Mouse (Mus musculus) testis, postnatal 14 days (tissue): ENCODE results near the gene Fcnb.

Source experiments
- DNase-seq: peaks from one replicate; pipeline ENCODE4 v3.0.0; 2021; ENCODE audit warnings: low spot score

Gene Fcnb

GRCm38 (mm10) chr2:28086112-28086511, 1.4 kb upstream of the Fcnb start:
- no peak for DNase-seq

- DNase-seq: no peak
Measured at GRCm38 (mm10) chr2:28075616-28076187, 9.0 kb downstream of the Fcnb start.

GRCm38 (mm10) chr2:28068537-28068878, 16.2 kb downstream of the Fcnb start:
- DNase-seq: no peak

- no peak for DNase-seq
Measured at GRCm38 (mm10) chr2:28067821-28068536, 16.7 kb downstream of the Fcnb start.

GRCm38 (mm10) chr2:28067175-28067574, 17.5 kb downstream of the Fcnb start:
- DNase-seq: no peak

GRCm38 (mm10) chr2:28066686-28067085, 18.0 kb downstream of the Fcnb start:
- no peak for DNase-seq

- DNase-seq: no peak
Measured at GRCm38 (mm10) chr2:28065081-28065651, 19.5 kb downstream of the Fcnb start.

- no peak for DNase-seq
Measured at GRCm38 (mm10) chr2:28064339-28065080, 20.2 kb downstream of the Fcnb start.

- DNase-seq: no peak
Measured at GRCm38 (mm10) chr2:28063711-28064338, 20.9 kb downstream of the Fcnb start.

- no peak for DNase-seq
Measured at GRCm38 (mm10) chr2:28059922-28060321, 24.8 kb downstream of the Fcnb start.

GRCm38 (mm10) chr2:28047092-28047491, 37.6 kb downstream of the Fcnb start:
- DNase-seq: no peak

- no peak for DNase-seq
Measured at GRCm38 (mm10) chr2:28046311-28046710, 38.4 kb downstream of the Fcnb start.

- no peak for DNase-seq
Measured at GRCm38 (mm10) chr2:28044920-28045598, 39.6 kb downstream of the Fcnb start.

- no peak for DNase-seq
Measured at GRCm38 (mm10) chr2:28040466-28040865, 44.2 kb downstream of the Fcnb start.

- DNase-seq: no peak
Measured at GRCm38 (mm10) chr2:28039647-28040325, 44.9 kb downstream of the Fcnb start.

- DNase-seq: no peak
Measured at GRCm38 (mm10) chr2:28038391-28039096, 46.1 kb downstream of the Fcnb start.

- DNase-seq: no peak
Measured at GRCm38 (mm10) chr2:28037505-28038390, 46.9 kb downstream of the Fcnb start.

GRCm38 (mm10) chr2:28036788-28037187, 47.9 kb downstream of the Fcnb start:
- no peak for DNase-seq

- DNase-seq: no peak
Measured at GRCm38 (mm10) chr2:28034011-28034710, 50.5 kb downstream of the Fcnb start.
